Mouse (Mus musculus): ENCODE measurements around the gene Camta1.
A peak's percentile ranks its signal among the peaks of the same experiment; 100 is the strongest.

Camta1 gene

DNA sequence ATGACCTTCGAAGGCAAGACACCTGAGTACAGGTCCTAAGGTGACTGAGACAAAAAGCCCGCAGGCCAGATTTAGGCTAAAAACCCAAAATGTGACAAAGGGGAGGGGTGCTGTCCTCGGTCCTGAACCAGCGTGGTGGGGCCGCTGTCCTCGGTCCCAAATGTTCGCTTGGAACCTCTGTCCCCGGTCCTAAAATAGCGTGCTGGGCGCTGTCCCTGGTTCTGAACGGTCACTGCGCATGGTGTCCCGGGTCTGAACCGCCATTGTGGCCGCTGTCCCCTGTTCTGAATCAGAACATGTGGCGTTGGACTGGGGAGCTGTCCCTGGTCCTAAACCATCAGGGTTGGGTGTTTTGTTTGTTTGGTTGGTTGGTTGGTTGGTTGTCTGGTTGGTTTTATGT, 257.2 kb downstream of the Camta1 start:
- DNase-seq (ENCODE audit: low spot score in 2 of 2) = peak in 1 of 2 experiments; percentile 23

GRCm38 (mm10) chr4:151603586-151603985, 258.1 kb downstream of the Camta1 start:
- DNase-seq (ENCODE audit: low spot score in 2 of 2) = no peak

DNA sequence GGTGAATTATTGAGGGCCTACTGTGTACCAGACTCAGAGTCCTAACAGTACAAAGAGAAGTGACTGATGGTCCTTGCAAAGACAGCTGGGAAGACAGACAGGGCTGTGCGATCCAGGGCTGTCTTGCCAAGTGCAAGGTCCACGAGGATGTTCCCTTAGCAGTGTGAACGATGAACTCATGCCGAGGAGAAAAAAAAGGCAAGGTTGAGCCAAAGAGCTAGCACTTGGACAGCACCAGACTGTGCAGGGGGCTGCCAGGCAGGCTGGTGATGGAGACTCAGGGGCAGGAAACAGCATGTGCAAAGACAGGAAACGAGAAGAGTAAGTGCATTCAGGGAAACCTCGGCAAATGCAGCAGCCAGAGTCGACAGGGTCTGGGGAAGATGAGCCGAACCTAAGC, 266.6 kb downstream of the Camta1 start:
- DNase-seq (ENCODE audit: low spot score in 2 of 2) = no peak

GRCm38 (mm10) chr4:151593042-151593441, 268.6 kb downstream of the Camta1 start:
- DNase-seq (ENCODE audit: low spot score in 2 of 2) = no peak

DNA sequence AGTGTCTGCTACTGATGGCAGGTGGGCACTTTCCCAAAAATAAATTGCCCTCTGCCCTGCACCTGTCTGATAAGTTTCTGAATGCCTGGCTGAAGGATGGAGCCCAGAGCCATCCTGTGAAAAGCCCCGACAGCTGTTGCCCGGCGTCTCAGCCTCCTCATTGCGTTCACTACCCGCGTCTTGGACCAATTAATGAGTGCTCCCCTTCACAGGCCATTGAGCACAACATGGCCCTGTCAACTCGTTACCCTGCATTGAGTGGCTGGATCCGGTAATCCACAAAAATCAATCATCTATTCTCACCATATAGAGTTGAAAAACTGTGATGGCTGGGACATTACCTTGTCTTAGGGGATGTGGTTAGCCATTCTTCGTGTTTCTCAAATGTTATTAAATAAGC, 275.6 kb downstream of the Camta1 start:
- DNase-seq (ENCODE audit: low spot score in 2 of 2) = no peak

- DNase-seq (ENCODE audit: low spot score in 2 of 2) = no peak
Measured at GRCm38 (mm10) chr4:151577961-151578360, 283.7 kb downstream of the Camta1 start.

DNA sequence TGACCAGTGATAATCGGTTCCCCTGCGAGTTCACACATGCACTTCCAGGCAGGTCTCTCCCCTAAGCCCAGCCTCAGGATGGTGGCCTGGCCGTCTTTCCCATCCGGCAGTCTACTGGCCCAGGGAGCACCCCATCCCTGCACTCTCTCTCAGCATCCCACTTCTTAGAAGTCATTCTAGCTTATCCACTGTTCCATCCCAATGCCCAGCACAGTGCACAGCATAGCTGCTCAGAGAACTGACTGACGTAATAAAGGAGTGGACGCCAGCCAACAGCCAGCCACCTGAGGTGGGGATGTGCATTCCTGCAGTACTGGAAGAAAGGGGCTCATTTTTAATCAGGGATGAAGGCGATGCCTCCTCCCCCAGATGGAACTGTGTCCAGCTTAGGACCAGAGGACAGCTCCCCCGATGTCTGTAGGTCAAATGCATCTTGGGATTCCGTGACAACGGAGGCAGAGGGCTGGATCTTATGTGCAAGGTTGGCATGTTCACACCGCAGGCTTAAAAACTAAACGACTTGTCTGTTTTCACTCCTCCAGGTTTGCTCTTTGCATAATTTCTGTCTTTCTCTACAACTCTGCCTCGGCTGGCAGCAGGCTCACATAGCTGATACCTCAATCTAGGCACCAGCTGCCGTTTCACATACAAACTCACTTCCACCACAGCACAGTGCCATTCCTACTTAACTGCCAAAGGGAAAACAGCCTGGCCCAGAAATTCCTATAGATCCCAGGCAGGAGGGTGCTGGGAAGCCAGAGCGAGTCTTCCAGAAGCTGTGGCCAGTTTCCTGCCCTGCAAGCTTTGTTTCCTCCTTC, 285.2 kb downstream of the Camta1 start:
- DNase-seq (ENCODE audit: low spot score in 2 of 2) = no peak

- DNase-seq (ENCODE audit: low spot score in 2 of 2) = no peak
Measured at GRCm38 (mm10) chr4:151572716-151573115, 289.0 kb downstream of the Camta1 start.

- no peak for DNase-seq (ENCODE audit: low spot score in 2 of 2)
Measured at GRCm38 (mm10) chr4:151569586-151569985, 292.1 kb downstream of the Camta1 start.

GRCm38 (mm10) chr4:151568887-151569286, 292.8 kb downstream of the Camta1 start:
- DNase-seq (ENCODE audit: low spot score in 2 of 2) = no peak

GRCm38 (mm10) chr4:151567105-151567504, 294.6 kb downstream of the Camta1 start:
- DNase-seq (ENCODE audit: low spot score in 2 of 2) = no peak

GRCm38 (mm10) chr4:151555505-151555904, 306.2 kb downstream of the Camta1 start:
- no peak for DNase-seq (ENCODE audit: low spot score in 2 of 2)

DNA sequence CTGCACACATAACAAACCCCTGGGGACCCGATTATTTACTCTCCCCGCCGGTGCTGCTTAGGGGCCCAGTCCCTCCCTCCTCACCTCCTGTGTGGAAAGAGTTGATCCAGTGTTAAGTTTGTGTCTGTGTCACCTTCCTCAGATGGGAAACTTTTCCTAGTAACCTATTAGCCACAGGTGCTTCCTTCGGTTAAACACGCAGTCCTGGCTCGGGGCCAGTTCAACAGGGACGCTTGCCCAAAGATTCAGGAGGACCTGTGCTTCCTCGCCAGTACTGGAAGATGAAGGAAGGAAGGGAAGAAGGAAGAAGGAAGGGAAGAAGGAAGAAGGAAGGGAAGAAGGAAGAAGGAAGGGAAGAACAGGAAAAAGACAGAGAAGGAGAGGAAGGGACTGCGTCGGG, 312.2 kb downstream of the Camta1 start:
- DNase-seq (ENCODE audit: low spot score in 2 of 2) = no peak

GRCm38 (mm10) chr4:151545452-151545851, 316.2 kb downstream of the Camta1 start:
- no peak for DNase-seq (ENCODE audit: low spot score in 2 of 2)

- no peak for DNase-seq (ENCODE audit: low spot score in 2 of 2)
Measured at GRCm38 (mm10) chr4:151544191-151544590, 317.5 kb downstream of the Camta1 start.

DNA sequence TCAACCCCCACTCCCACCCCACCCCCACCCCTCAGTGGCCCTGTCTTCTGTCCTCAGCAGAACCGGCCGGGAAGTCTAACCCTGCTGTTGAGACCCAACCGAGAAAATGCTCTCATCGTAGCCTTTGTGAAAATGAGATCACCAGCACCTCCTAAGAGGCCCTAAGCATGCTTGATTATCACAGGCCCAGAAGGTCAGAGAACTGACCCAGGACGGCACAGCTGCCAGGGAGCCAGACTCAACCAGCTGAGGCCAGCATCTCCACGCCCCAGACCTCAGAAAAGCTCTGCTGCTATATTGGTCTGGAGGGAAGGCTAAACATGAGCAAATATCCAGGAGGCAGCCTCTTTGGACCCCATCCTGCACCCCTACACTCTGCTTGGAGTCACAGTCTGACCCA, 321.1 kb downstream of the Camta1 start:
- no peak for DNase-seq (ENCODE audit: low spot score in 2 of 2)

DNA sequence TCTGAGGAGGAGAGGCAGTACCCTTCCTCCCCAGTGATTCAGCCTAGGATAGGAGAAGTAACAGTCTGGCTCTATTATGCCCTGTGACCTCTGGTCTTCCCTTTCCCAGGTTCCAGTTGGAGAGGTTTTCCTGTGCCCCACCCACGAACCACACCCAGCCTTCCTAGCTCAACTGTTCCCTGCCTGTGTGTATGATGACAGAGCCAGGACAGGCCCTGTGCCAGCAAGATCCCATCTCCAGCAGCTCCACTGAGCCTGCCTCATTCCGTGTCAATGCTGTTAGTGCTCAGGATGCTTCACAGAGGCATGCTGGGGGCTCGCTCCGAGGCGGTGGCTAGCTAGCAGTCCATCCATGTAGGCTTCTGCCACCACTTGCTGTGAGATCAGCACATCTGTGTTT, 321.8 kb downstream of the Camta1 start:
- no peak for DNase-seq (ENCODE audit: low spot score in 2 of 2)

DNA sequence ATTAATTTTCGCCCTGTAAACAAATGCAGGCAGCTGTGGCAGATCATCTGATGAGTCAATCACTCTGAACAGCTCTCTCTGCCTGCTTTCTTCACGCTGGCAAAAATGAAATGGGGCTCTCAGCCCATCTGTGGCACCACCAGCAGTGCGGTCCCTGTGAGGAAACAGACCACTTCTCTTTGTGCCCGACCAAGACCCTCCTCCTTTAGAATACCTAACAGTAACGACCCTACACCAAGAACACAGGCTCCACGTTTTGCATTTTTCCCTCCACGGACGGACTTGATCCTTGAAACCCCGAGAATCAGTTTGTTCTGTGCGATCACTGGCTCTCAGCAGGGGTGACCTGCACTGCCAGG, 322.5 kb downstream of the Camta1 start:
- DNase-seq (ENCODE audit: low spot score in 2 of 2) = no peak

GRCm38 (mm10) chr4:151538446-151539166, 323.1 kb downstream of the Camta1 start:
- no peak for DNase-seq (ENCODE audit: low spot score in 2 of 2)

GRCm38 (mm10) chr4:151535916-151536450, 325.7 kb downstream of the Camta1 start:
- no peak for DNase-seq (ENCODE audit: low spot score in 2 of 2)

- no peak for DNase-seq (ENCODE audit: low spot score in 2 of 2)
Measured at GRCm38 (mm10) chr4:151533451-151533850, 328.2 kb downstream of the Camta1 start.

DNA sequence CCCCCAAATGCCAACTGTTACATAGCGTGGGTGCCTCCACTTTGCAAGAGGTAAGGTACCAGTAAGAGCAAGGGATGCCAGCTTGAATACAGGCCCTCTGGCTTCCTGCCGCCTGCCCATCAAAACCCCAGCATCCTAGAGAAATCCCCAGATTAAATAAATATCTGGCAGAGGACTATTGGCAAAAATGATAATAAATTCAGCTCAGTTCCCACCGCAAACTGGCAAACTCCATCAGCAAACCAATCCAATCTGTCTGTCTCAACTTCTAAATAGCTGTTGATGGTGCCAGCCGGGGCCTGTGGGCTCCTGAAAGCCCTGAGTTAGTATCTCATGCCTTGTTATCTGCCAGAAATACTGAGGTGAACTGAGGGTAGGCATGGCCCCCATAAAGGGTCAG, 333.2 kb downstream of the Camta1 start:
- no peak for DNase-seq (ENCODE audit: low spot score in 2 of 2)

DNA sequence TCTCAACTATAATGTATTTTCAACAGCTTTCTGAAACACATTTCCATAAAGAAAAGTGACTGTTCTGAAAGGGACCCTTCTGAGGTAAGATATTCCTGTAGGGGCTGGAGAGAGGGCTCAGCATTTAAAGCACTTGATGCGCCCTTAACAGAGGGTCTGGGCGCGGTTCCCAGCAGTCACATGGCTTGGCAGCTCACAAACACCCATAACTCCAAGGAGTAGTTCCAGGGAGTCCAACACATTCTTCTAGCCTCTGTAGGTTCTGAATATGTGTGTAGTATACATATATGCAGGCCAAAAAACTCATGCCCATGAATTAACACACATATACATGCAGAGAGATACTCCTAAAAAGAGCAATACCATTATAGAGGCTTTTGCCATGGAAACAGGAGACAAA, 333.9 kb downstream of the Camta1 start:
- DNase-seq (ENCODE audit: low spot score in 2 of 2) = no peak

Measured in spleen, postnatal 14 days (tissue).